Mouse (Mus musculus) heart, embryonic 12.5 days (tissue): ENCODE data around the gene Rrp7a. TPM values are rescaled to one million over a fixed set of nuclear protein-coding genes. Genes with fewer than 3 reads are reported as not detected.

Experiments
- ATAC-seq: fragments of 200-750 bp; cut with Nextera tagmentation; 2 replicates; pipeline ENCODE4 v1.8.0; 2017; ENCODE audit warnings: moderate TSS enrichment, moderate library complexity; ENCODE audit not compliant: insufficient number of reproducible peaks, low FRiP score
- H3K27ac ChIP-seq: fragments of 300-500 bp; sonication (generic); 2 replicates; pipeline ENCODE4 v1.5.1; 2016; ENCODE audit warnings: mild to moderate bottlenecking, moderate library complexity; ENCODE audit not compliant: poor library complexity, severe bottlenecking
- H3K27me3 ChIP-seq: fragments of 300-500 bp; sonication (generic); replicated peaks from 2 replicates; pipeline ENCODE4 v1.6.1; 2016; ENCODE audit warnings: mild to moderate bottlenecking, moderate library complexity
- H3K36me3 ChIP-seq: fragments of 300-500 bp; sonication (generic); 2 replicates; pipeline ENCODE4 v1.6.1; 2016; ENCODE audit warnings: mild to moderate bottlenecking, moderate library complexity
- H3K4me1 ChIP-seq: fragments of 300-500 bp; sonication (generic); replicated peaks from 2 replicates; pipeline ENCODE4 v1.6.1; 2016; ENCODE audit warnings: mild to moderate bottlenecking
- H3K4me2 ChIP-seq: fragments of 300-500 bp; sonication (generic); 2 replicates; pipeline ENCODE4 v1.6.1; 2016; ENCODE audit warnings: mild to moderate bottlenecking, moderate library complexity
- H3K4me3 ChIP-seq: fragments of 300-500 bp; sonication (generic); 2 replicates; pipeline ENCODE4 v1.5.1; 2016; ENCODE audit warnings: mild to moderate bottlenecking
- H3K9ac ChIP-seq: fragments of 300-500 bp; sonication (generic); 2 replicates; pipeline ENCODE4 v1.6.1; 2016; ENCODE audit warnings: mild to moderate bottlenecking, moderate library complexity
- H3K9me3 ChIP-seq: fragments of 300-500 bp; sonication (generic); replicated peaks from 2 replicates; pipeline ENCODE4 v1.6.1; 2016; ENCODE audit warnings: mild to moderate bottlenecking, moderate library complexity
- WGBS: fragments of 180-500 bp; shearing (Covaris S2); methylation state at CpG from one replicate; pipeline ENCODE4 v1.1.7; 2016; 5-methylcytosine and 5-hydroxymethylcytosine counted together
- polyA plus RNA-seq: library from polyadenylated mRNA; unstranded; fragments of >200 nt; fragmentation: Nextera tagmentation; extraction: Ambion mirVana; gene quantifications from 2 replicates; pipeline ENCODE4 v1.2.1, GENCODE M21; 2016

Gene Rrp7a
- polyA plus RNA-seq, 1 experiment from 2014 or later = 44.8 TPM

DNA sequence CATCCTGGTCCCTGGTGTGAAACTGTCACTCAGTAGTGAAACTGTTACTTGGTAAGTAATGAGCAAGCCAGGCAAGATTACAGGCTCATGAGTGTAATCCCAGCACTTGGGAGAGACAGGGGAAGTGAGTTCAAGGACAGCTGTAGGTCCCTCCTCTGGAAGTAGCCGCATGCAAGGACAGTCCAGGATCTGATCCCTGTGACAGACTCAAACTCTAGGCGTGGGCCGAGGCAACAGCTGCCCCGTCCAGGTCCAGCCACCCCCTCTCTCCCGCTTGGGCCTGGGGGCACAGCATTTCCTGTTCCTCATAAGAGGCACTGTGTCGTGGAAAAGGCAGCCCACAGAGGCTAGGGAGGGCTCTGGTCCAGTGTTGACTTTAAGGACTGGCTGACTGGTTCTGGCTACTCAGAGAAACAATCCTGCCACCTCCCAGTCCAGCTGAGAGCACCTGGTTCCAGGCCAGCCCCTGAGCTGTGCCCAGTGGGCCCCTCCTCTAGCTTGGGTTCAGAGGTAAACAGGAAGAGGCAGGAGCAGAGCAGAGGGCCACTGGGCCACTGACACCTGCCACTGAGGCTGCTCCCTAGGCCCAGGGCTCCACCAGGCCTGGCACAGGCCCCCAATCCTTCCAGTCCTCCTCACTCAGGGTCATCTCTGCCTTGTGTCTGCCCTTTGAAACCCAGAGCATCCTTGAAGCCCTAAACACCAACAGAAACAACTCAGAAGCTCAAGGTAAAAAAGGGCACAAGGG, 33.2 kb upstream of the Rrp7a start:
- no peak overlapping the region for H3K27ac ChIP-seq
- H3K4me1 ChIP-seq = peaks cover 3% of the 10 kb centered on the region; the same call in 1 of the 2 replicates
- no peak overlapping the region for H3K4me3 ChIP-seq
- no peak overlapping the region for H3K4me2 ChIP-seq
- H3K36me3 ChIP-seq = peaks cover 59% of the 10 kb centered on the region
- no peak overlapping the region; the same call in 1 of the 2 replicates for H3K9ac ChIP-seq
- no peaks in the 10 kb centered on the region for H3K9me3 ChIP-seq
- 69% methylated on average over 6 of the region's 6 CpGs for WGBS
- ATAC-seq = no peak
- no peaks in the 10 kb centered on the region for H3K27me3 ChIP-seq

DNA sequence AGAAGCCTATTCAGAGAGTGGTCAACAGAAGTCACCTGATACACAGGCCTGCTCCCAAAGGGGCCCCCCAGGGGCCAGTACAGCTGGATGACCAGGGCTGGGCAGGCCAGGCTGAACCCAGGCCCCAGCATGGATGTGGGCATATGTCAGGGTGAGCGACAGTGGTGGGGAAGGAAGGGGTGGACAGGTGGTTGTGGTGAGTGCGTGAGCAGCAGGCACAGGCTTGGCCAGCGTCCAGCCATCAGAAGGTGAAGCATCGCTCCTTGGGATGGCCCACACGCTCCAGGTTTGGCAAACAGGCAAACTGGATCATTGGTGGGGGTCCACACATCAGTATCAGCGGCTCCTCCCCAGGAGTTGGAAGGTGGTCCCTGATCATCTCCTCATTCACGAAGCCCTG, 31.7 kb upstream of the Rrp7a start:
- H3K4me3 ChIP-seq = no peak overlapping the region
- peaks cover 3% of the 10 kb centered on the region; the same call in 1 of the 2 replicates for H3K4me1 ChIP-seq
- no peak for ATAC-seq
- 90% methylated on average over 7 of the region's 7 CpGs for WGBS
- peaks cover 44% of the 10 kb centered on the region for H3K36me3 ChIP-seq
- H3K9ac ChIP-seq = 0 out of 2 replicates have a peak overlapping the region, but pooled peaks have one; percentile 11
- no peak overlapping the region for H3K27ac ChIP-seq
- H3K4me2 ChIP-seq = no peak overlapping the region
- no peaks in the 10 kb centered on the region for H3K27me3 ChIP-seq
- no peaks in the 10 kb centered on the region for H3K9me3 ChIP-seq

DNA sequence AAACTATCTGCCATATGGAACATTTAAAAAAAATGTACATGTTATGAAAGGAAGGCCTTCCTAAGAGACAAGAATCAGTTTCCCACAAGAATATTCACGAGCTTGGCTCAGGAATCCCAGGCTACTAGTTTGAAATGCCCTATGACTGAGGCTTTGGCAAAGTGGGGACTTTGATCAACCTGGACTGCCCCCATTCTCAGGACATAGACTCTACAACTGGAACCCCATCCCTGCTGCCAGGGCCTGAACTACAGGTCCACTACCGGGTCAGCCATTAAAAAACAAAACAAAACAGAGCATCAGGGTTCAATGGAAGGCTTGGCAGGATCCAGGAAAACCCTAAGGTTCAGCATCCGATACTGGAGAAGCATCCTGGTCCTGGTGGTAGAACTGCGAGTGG, 28.1 kb upstream of the Rrp7a start:
- no peak overlapping the region for H3K27ac ChIP-seq
- WGBS = 87% methylated on average over 4 of the region's 4 CpGs

DNA sequence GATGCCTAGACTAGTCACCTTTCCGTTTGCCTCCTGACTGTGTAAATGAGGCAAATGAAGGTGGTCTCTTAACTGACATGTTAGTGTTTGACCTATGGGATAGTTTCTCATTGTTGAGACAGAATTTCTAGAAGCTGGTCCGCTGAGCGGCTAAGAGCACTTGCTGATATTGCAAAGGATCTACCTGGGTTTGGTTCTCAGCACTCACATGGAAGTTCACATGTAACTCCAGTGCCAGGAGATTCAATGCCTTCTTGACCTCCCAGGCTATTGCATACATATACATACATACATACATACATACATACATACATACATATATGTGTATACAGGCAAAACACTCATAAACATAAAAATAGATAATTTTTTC, 27.5 kb upstream of the Rrp7a start:
- Histone ChIP-seq H3K4me1 (peaks cover 8% of the 10 kb centered on the region), H3K4me3 (peak overlapping the region; percentile 65), H3K27ac (peak overlapping the region; percentile 94), H3K4me2 (peak overlapping the region; percentile 93), H3K27me3 (no peaks in the 10 kb centered on the region), H3K36me3 (peaks cover 38% of the 10 kb centered on the region), H3K9me3 (no peaks in the 10 kb centered on the region), H3K9ac (peak overlapping the region; percentile 70)
- 22% methylated on average over 3 of the region's 3 CpGs for WGBS
- ATAC-seq = no peak

More for the DNA sequence above, 28.1 kb upstream of the Rrp7a start:
- H3K36me3 ChIP-seq = peaks cover 34% of the 10 kb centered on the region
- no peaks in the 10 kb centered on the region for H3K27me3 ChIP-seq
- H3K4me2 ChIP-seq = no peak overlapping the region
- no peak overlapping the region; the same call in 1 of the 2 replicates for H3K9ac ChIP-seq
- H3K4me3 ChIP-seq = no peak overlapping the region
- H3K9me3 ChIP-seq = no peaks in the 10 kb centered on the region
- peaks cover 8% of the 10 kb centered on the region for H3K4me1 ChIP-seq
- ATAC-seq = no peak

DNA sequence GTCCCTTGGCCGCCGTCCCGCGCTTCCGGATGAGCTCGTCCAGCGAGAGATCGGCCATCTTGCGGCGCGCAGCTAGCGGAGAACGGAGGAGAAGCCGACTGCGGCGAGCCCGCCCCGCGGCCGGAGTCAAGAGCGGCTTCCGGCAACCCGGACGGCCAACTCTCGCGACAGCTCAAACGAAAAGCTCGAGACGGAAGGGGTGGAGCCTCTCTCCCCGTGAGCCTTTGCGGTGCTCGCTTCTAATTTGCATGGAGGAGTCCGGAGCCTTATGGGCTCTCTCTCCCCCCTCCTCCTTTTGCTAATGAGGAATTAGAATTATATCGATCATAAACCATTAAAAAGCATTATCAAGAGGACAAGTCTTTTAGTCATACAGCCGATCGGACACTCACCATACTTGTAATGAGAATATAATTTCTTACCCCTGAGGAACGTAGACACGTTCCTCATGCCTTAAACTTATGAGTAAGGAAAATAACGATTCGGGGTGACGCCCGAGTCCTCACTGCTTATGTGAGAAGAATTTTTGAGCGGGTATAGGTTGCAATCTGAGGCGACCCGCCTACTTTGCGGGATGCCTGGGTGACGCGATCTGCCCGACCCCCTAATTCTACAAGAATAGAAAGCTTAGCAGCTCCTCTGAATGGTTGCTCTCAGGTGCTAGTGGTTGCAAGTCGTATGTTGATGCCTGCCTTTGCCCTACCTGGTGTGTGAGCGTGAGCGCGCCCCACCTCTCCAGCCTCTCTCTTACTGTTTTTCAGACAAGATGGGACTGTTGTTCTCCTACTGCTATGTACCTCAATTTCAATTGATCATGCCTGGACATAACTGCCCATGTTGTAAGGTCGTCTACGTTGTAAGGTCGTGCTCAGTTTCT, 26.8 kb upstream of the Rrp7a start, which contains the start of gene Poldip3:
TSS of gene Poldip3 (minus strand) at position 189 of the 877 bp plus-strand sequence.
- Histone ChIP-seq H3K27me3 (no peaks in the 10 kb centered on the region), H3K36me3 (peaks cover 38% of the 10 kb centered on the region), H3K4me1 (peaks cover 8% of the 10 kb centered on the region), H3K9me3 (no peaks in the 10 kb centered on the region), H3K4me2 (peak within 1 kb of the TSS; percentile 93), H3K4me3 (peak within 1 kb of the TSS; percentile 65), H3K9ac (peak within 1 kb of the TSS; percentile 85), H3K27ac (peak within 1 kb of the TSS; percentile 94)
- under 1% methylated on average over 56 of the region's 56 CpGs for WGBS
- ATAC-seq = peak; percentile 95

DNA sequence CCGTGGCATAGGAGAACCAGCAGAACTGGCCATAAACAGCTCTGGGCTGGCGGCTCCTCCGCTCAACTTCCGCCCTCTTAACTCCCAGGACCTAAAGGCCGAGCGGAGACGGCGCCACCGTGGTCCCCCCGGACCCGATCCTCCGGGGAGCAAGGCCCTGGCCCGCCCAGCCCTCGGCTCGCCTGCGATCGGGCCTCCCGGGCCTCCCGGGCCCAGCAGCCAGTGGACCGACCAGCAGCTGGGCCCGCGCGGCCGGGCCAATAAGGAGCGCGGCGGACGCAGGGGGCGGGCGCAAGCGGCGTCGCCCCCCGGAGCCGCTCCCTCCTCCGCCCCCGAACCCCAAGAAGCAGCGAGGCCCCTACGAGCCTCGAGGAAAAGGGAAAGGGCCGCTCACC, 26.2 kb upstream of the Rrp7a start:
- peak overlapping the region; percentile 93 for H3K4me2 ChIP-seq
- H3K4me3 ChIP-seq = peak overlapping the region; percentile 65
- WGBS = under 1% methylated on average over 36 of the region's 41 CpGs
- peak overlapping the region; percentile 85 for H3K9ac ChIP-seq
- peak; percentile 90 for ATAC-seq
- peaks cover 31% of the 10 kb centered on the region for H3K36me3 ChIP-seq
- no peaks in the 10 kb centered on the region for H3K27me3 ChIP-seq
- peaks cover 8% of the 10 kb centered on the region for H3K4me1 ChIP-seq
- H3K9me3 ChIP-seq = no peaks in the 10 kb centered on the region
- H3K27ac ChIP-seq = peak overlapping the region; percentile 94

DNA sequence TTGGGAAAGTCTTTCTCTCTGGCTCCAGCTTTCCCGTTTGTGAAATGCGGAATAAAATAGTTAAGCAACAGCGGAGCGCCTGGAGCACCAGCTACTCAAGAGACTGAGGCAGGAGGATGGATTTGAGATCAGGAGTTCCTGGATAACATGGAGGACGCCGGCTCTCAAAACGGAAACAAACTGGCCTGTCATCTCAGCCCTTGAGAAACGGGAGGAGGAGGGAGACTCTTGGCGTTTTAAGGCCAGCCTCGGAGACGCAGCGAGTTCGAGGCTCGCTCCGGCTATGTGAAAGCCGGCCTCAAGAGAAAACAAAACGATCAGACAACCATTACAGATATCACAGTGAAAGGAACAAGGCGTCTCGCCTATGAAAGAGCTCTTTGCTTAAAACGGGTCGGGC, 25.8 kb upstream of the Rrp7a start:
- ATAC-seq = no peak
- H3K9ac ChIP-seq = peak overlapping the region; percentile 85
- H3K36me3 ChIP-seq = peaks cover 29% of the 10 kb centered on the region
- H3K4me3 ChIP-seq = peak overlapping the region; percentile 65
- WGBS = 3% methylated on average over 21 of the region's 21 CpGs
- peak overlapping the region; percentile 94 for H3K27ac ChIP-seq
- H3K27me3 ChIP-seq = no peaks in the 10 kb centered on the region
- H3K4me2 ChIP-seq = peak overlapping the region; percentile 93
- no peaks in the 10 kb centered on the region for H3K9me3 ChIP-seq
- H3K4me1 ChIP-seq = peaks cover 10% of the 10 kb centered on the region

DNA sequence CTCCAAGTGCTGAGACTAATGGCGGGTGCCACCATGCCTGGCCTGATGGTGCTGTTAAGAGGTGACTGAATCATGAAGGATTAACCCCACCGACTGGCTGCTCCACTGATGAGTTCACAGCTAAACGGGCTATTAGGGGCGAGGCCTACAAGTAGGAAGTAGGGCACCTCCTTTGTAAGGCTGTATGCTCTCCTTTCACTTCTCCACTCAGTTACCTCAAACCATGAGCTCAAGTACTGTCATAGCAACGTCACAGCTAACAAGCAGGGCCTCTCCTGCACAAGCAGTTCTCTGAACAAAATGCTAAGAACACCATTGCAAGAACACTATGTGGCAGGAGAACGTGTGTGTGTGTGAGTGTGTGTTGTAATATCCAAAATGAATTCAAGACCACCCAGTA, 22.9 kb upstream of the Rrp7a start:
- Histone ChIP-seq H3K36me3 (peaks cover 25% of the 10 kb centered on the region), H3K4me1 (peaks cover 31% of the 10 kb centered on the region), H3K27me3 (no peaks in the 10 kb centered on the region), H3K9me3 (no peaks in the 10 kb centered on the region), H3K9ac (no peak overlapping the region), H3K4me3 (no peak overlapping the region), H3K27ac (no peak overlapping the region), H3K4me2 (no peak overlapping the region)
- WGBS = 85% methylated on average over 6 of the region's 6 CpGs
- no peak for ATAC-seq

DNA sequence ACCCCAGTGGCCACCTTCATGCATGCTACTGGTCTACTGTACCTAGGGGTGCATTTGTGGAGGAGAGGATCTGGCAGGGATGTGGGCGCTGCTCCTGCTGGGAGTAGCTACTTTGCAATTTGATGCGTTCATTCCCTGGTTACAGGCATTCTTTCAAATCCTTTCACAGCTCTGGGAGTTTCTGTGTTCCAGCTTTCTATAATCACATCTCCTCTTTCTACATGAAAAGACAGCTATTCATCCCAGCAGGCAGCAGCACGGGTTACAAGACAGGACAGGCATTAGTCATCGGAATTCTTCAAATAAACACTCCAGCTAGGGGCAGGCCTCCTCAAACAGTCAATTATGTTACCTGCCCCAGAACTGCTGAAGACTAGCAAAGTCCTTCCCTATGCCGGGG, 20.3 kb upstream of the Rrp7a start:
- Histone ChIP-seq H3K4me1 (peaks cover 30% of the 10 kb centered on the region), H3K4me2 (no peak overlapping the region), H3K9ac (peak overlapping the region; percentile 4; the same call in 1 of the 2 replicates), H3K36me3 (peaks cover 38% of the 10 kb centered on the region), H3K9me3 (no peaks in the 10 kb centered on the region), H3K4me3 (no peak overlapping the region), H3K27me3 (no peaks in the 10 kb centered on the region), H3K27ac (no peak overlapping the region)
- ATAC-seq = no peak
- WGBS = 62% methylated on average over 5 of the region's 5 CpGs

DNA sequence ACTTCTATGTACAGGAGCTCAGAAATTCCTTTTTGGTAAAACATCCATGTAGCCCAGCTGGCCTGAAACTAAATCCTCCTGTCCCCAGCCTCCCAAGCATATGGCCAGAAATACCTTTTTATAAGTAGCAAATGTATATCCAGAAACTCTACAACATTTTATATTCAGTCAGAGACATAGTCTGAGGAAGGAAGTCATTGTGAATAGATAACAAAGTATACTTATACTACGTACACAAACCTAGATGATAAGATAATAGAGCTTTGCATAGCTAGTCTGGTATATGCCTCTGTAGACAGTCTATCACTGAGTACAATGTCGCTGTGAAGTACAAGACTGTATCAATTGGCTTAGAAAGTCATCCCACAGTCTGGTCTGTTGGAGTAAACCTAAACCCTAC, 13.1 kb upstream of the Rrp7a start:
- no peak for ATAC-seq
- no peaks in the 10 kb centered on the region for H3K9me3 ChIP-seq
- H3K4me1 ChIP-seq = peaks cover 5% of the 10 kb centered on the region; the same call in 1 of the 2 replicates
- 60% methylated on average over 2 of the region's 2 CpGs for WGBS
- H3K36me3 ChIP-seq = peaks cover 81% of the 10 kb centered on the region
- H3K27ac ChIP-seq = no peak overlapping the region
- no peak overlapping the region for H3K4me3 ChIP-seq
- no peak overlapping the region for H3K9ac ChIP-seq
- H3K27me3 ChIP-seq = no peaks in the 10 kb centered on the region
- H3K4me2 ChIP-seq = no peak overlapping the region

DNA sequence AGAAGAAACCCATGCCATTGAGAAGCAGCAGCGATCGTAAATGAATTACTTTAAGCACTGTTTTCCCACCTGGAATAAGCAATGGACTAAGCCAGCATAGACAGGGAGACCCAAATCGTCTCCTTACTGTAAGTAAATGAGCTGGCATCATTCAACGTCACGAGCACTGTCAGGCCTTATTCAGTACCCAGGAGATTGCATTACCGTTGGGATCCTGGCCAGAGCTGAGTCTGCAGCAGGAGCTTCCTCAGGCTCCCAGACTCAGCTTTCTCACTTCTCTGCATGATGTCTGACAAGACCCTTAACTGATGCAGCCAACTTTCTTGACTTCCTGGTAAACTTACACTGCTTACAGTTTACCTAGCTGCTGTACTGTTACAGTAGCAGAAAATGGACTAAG, 12.1 kb upstream of the Rrp7a start:
- Histone ChIP-seq H3K9me3 (no peaks in the 10 kb centered on the region), H3K27ac (no peak overlapping the region), H3K9ac (no peak overlapping the region), H3K4me1 (no peaks in the 10 kb centered on the region), H3K27me3 (no peaks in the 10 kb centered on the region), H3K4me2 (no peak overlapping the region), H3K4me3 (no peak overlapping the region), H3K36me3 (peaks cover 91% of the 10 kb centered on the region)
- ATAC-seq = no peak
- 91% methylated on average over 6 of the region's 6 CpGs for WGBS
